Mouse (Mus musculus) forebrain, embryonic 13.5 days (tissue): ENCODE measurements at regions not wholly inside any gene's neighbourhood (a gene's known extent, or its start where the extent isn't known, plus 50 kb on each side); places are given as distances from the start of the nearest gene placed in this dataset.
A peak's percentile ranks its signal among the peaks of the same experiment; 100 is the strongest.

Experiments
- ATAC-seq: fragments of 200-750 bp; cut with Nextera tagmentation; 2 replicates; pipeline ENCODE4 v1.8.0; 2017
- H3K27ac ChIP-seq: fragments of 300-500 bp; sonication (generic); 2 replicates; pipeline ENCODE4 v1.5.1; 2015; ENCODE audit warnings: inconsistent platforms, mild to moderate bottlenecking, moderate library complexity
- H3K27me3 ChIP-seq: fragments of 300-500 bp; sonication (generic); 2 replicates; pipeline ENCODE4 v1.6.1; 2015; ENCODE audit warnings: mild to moderate bottlenecking, inconsistent platforms
- H3K36me3 ChIP-seq: fragments of 300-500 bp; sonication (generic); 2 replicates; pipeline ENCODE4 v1.6.1; 2015; ENCODE audit warnings: mild to moderate bottlenecking, inconsistent platforms; ENCODE audit not compliant: poor library complexity, severe bottlenecking
- H3K4me1 ChIP-seq: fragments of 300-500 bp; sonication (generic); 2 replicates; pipeline ENCODE4 v1.6.1; 2015; ENCODE audit warnings: inconsistent platforms
- H3K4me2 ChIP-seq: fragments of 300-500 bp; sonication (generic); 2 replicates; pipeline ENCODE4 v1.6.1; 2015; ENCODE audit warnings: inconsistent platforms, mild to moderate bottlenecking, moderate library complexity
- H3K4me3 ChIP-seq: fragments of 300-500 bp; sonication (generic); 2 replicates; pipeline ENCODE4 v1.5.1; 2015; ENCODE audit warnings: mild to moderate bottlenecking, inconsistent platforms
- H3K9ac ChIP-seq: fragments of 300-500 bp; sonication (generic); 2 replicates; pipeline ENCODE4 v1.6.1; 2015; ENCODE audit warnings: mild to moderate bottlenecking, inconsistent platforms
- H3K9me3 ChIP-seq: fragments of 300-500 bp; sonication (generic); replicated peaks from 2 replicates; pipeline ENCODE4 v1.6.1; 2016; ENCODE audit warnings: inconsistent platforms
- WGBS: fragments of 180-500 bp; shearing (Covaris S2); methylation state at CpG from one replicate; pipeline ENCODE4 v1.1.7; 2015; 5-methylcytosine and 5-hydroxymethylcytosine counted together

- no peaks in the 10 kb centered on the region for H3K27me3 ChIP-seq
- H3K4me1 ChIP-seq: no peaks in the 10 kb centered on the region
- H3K4me2 ChIP-seq: no peak overlapping the region
- no peak for ATAC-seq
- H3K9me3 ChIP-seq: peaks cover under 1% of the 10 kb centered on the region; the same call in 1 of the 2 replicates
- no peak overlapping the region for H3K27ac ChIP-seq
- WGBS: 87% methylated on average over 2 of the region's 2 CpGs
- no peaks in the 10 kb centered on the region for H3K36me3 ChIP-seq
- no peak overlapping the region for H3K9ac ChIP-seq
- no peak overlapping the region for H3K4me3 ChIP-seq
These were observed 195.8 kb upstream of the Tmeff2 start for GRCm38 (mm10) chr1:50704639-50705038.

DNA sequence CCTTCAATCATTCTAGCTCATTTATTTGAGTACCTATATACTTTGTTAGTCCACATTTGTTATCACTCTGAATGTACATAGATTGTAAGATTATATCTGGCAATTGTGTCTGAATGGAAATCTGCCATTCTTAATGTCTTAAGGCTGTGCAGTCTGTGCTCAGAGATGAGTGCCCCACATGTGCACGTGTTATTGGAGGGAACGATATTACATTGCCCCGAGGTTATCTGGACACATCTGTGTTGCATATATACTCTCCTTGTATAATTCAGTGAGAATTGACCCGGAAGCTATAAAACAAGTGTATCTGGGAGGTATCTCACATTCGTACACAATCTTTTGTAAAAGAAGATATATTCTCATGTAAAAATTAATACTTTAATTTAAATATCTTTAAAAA, 155.4 kb upstream of the Tmeff2 start:
- no peaks in the 10 kb centered on the region for H3K9me3 ChIP-seq
- WGBS: 89% methylated on average over 5 of the region's 5 CpGs
- H3K4me3 ChIP-seq: no peak overlapping the region
- ATAC-seq: no peak
- H3K27ac ChIP-seq: no peak overlapping the region
- H3K4me2 ChIP-seq: no peak overlapping the region
- H3K36me3 ChIP-seq: no peaks in the 10 kb centered on the region
- no peaks in the 10 kb centered on the region for H3K27me3 ChIP-seq
- no peaks in the 10 kb centered on the region for H3K4me1 ChIP-seq
- H3K9ac ChIP-seq: no peak overlapping the region

- Histone ChIP-seq H3K27ac (no peak overlapping the region), H3K4me2 (no peak overlapping the region), H3K36me3 (no peaks in the 10 kb centered on the region), H3K4me3 (no peak overlapping the region), H3K4me1 (no peaks in the 10 kb centered on the region), H3K27me3 (no peaks in the 10 kb centered on the region), H3K9me3 (no peaks in the 10 kb centered on the region), H3K9ac (no peak overlapping the region)
- ATAC-seq: peak; percentile 10; the same call in 1 of the 2 replicates
These were observed 130.2 kb upstream of the Tmeff2 start for GRCm38 (mm10) chr1:50770211-50770610.

- Histone ChIP-seq H3K4me3 (no peak overlapping the region), H3K4me1 (no peaks in the 10 kb centered on the region), H3K9me3 (no peaks in the 10 kb centered on the region), H3K4me2 (no peak overlapping the region), H3K27ac (no peak overlapping the region), H3K36me3 (no peaks in the 10 kb centered on the region), H3K9ac (no peak overlapping the region), H3K27me3 (no peaks in the 10 kb centered on the region)
- ATAC-seq: no peak
- 75% methylated on average over 3 of the region's 3 CpGs for WGBS
These were observed 105.2 kb upstream of the Tmeff2 start for GRCm38 (mm10) chr1:50795264-50795663.

GRCm38 (mm10) chr1:50798166-50798565, 102.3 kb upstream of the Tmeff2 start:
- Histone ChIP-seq H3K36me3 (no peaks in the 10 kb centered on the region), H3K4me2 (no peak overlapping the region), H3K9me3 (no peaks in the 10 kb centered on the region), H3K4me1 (no peaks in the 10 kb centered on the region), H3K27ac (no peak overlapping the region), H3K4me3 (no peak overlapping the region), H3K9ac (no peak overlapping the region), H3K27me3 (no peaks in the 10 kb centered on the region)
- WGBS: 49% methylated on average over 3 of the region's 3 CpGs
- no peak; the same call in 1 of the 2 replicates for ATAC-seq

DNA sequence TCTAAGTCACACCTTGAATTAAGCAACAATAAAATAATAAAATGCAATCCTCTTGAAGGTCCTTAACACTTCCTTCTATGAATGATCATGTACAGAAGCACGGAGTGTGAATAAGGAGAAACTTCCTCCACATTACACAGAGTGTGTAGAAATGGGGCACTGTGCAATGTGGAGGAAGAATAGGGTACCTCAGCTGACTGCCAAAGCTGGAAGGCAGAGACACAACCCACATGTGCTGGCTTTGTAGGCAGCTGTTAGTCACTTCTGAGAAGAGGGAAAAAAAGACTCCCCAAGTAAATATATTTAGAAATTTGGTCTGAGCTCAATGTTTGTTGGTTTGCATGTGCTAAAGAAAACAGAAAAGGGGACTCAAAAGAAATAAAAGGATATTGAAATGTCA, 94.1 kb upstream of the Tmeff2 start:
- H3K4me2 ChIP-seq: no peak overlapping the region
- H3K27ac ChIP-seq: no peak overlapping the region
- H3K27me3 ChIP-seq: no peaks in the 10 kb centered on the region
- H3K4me1 ChIP-seq: no peaks in the 10 kb centered on the region
- no peak overlapping the region for H3K4me3 ChIP-seq
- WGBS: 80% methylated on average over 1 of the region's 1 CpGs
- H3K9me3 ChIP-seq: no peaks in the 10 kb centered on the region
- no peaks in the 10 kb centered on the region for H3K36me3 ChIP-seq
- no peak overlapping the region for H3K9ac ChIP-seq
- ATAC-seq: no peak

DNA sequence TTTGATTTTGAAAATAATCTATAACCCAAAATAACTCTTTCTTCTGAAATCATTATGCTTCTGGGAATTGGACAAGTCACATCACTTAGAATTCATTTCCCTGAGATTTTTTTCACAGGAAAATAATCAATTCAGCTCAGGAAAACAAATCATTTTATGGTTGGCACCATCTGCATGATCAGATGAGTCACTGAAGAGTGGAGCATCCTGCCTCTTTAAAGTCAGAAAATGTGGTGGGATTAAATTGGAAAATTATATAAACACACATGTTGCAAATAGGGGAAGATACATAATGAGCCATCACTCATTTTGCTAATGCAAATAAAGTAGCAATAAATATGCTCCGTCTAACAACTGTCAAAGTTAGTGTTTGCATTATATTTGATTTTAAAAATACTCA, 93.6 kb upstream of the Tmeff2 start:
- Histone ChIP-seq H3K27me3 (no peaks in the 10 kb centered on the region), H3K4me3 (no peak overlapping the region), H3K9me3 (no peaks in the 10 kb centered on the region), H3K9ac (no peak overlapping the region), H3K4me2 (no peak overlapping the region), H3K36me3 (no peaks in the 10 kb centered on the region), H3K27ac (no peak overlapping the region), H3K4me1 (no peaks in the 10 kb centered on the region)
- ATAC-seq: no peak
- 70% methylated on average over 1 of the region's 1 CpGs for WGBS

DNA sequence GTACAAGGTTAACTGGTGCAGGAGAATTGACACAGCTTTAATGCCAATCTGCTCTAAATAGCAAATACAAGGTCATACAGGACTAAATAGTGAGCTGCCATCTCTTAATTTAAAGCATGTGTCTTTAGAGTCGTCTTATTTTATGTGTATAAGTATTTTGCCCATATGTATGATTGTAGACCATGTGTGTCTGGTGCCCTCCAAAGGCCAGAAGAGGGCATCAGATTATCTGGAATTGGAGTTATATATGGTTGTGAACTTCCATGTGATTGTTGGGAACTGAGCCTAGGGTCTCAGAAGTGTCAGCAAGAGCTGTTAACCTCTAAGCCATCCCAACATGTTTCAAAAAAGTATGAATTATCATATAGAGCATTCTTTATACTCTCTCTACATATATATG, 68.8 kb upstream of the Tmeff2 start:
- Histone ChIP-seq H3K36me3 (no peaks in the 10 kb centered on the region), H3K9ac (no peak overlapping the region), H3K4me3 (no peak overlapping the region), H3K27me3 (no peaks in the 10 kb centered on the region), H3K4me2 (no peak overlapping the region), H3K4me1 (no peaks in the 10 kb centered on the region), H3K27ac (no peak overlapping the region), H3K9me3 (no peaks in the 10 kb centered on the region)
- no peak for ATAC-seq
- 64% methylated on average over 1 of the region's 1 CpGs for WGBS

DNA sequence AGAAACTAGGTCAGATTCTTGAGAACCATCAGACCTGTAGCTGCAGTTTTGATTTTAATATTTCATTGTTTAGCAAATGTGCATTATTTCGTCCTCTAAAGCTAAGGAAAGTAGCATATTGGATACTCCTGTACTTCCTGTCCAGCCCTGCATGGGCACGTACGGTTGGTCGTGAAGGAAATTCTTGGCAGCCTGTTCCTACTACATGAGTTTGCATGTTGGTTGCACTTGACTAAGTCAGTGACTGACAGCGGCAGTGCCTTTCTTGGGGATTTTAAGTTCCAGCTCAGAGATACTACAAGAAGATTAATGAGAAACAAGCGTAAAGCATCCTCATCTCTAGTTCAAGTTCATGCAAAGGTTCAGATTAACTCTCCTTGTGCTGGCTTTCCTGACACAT, 64.3 kb upstream of the Tmeff2 start:
- no peak overlapping the region for H3K4me3 ChIP-seq
- no peaks in the 10 kb centered on the region for H3K27me3 ChIP-seq
- 87% methylated on average over 6 of the region's 6 CpGs for WGBS
- no peaks in the 10 kb centered on the region for H3K4me1 ChIP-seq
- H3K27ac ChIP-seq: no peak overlapping the region
- no peaks in the 10 kb centered on the region for H3K36me3 ChIP-seq
- H3K9ac ChIP-seq: no peak overlapping the region
- H3K4me2 ChIP-seq: no peak overlapping the region
- H3K9me3 ChIP-seq: no peaks in the 10 kb centered on the region
- ATAC-seq: no peak

DNA sequence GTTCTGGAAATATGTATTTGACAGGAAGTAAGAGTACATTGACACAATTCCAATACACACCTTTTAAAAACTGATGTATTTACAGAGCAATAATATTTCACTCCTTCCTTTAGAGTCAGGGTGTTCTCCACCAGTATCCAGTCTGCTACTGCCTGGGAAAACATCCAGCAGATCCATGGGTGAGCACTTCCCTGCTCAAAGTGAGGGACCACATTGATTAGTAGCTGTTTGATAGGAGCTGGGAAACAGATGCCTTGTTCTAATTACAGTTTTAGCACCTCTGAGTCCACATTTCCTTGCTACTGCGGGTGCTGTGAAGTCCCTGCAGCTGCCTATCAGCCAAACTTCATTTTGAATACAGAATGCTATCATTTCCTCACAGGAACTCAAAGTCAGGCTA, 53.3 kb upstream of the Tmeff2 start:
- Histone ChIP-seq H3K27ac (no peak overlapping the region), H3K9me3 (no peaks in the 10 kb centered on the region), H3K4me2 (no peak overlapping the region), H3K9ac (no peak overlapping the region), H3K27me3 (no peaks in the 10 kb centered on the region), H3K4me3 (no peak overlapping the region), H3K36me3 (no peaks in the 10 kb centered on the region), H3K4me1 (no peaks in the 10 kb centered on the region)
- WGBS: 86% methylated on average over 1 of the region's 1 CpGs
- ATAC-seq: no peak
